Mouse (Mus musculus): Measurements from ENCODE around the gene Cep350.

- TF ChIP-seq POLR2A (IDR thresholded peaks at IDR 0.05; ENCODE audit: insufficient read length, low read depth) (no peak), TCF12 (IDR thresholded peaks at IDR 0.05; ENCODE audit: insufficient read depth, poor library complexity, severe bottlenecking) (no peak), E2F4 (IDR thresholded peaks at IDR 0.05; ENCODE audit: insufficient read depth) (no peak), TCF3 (IDR thresholded peaks at IDR 0.05; ENCODE audit: insufficient read length, low read depth) (no peak), POLR2AphosphoS2 (IDR thresholded peaks at IDR 0.05; ENCODE audit: insufficient read length, low read depth) (no peak), SRF (IDR thresholded peaks at IDR 0.05; ENCODE audit: control insufficient read depth, insufficient read length, low read depth) (no peak), USF1 (IDR thresholded peaks at IDR 0.05; ENCODE audit: low read depth) (no peak), MAX (IDR thresholded peaks at IDR 0.05; ENCODE audit: low read depth) (no peak)
Observed at GRCm38 (mm10) chr1:155973719-155974379, 794 bp upstream of the Cep350 start.

Data from myocyte (in vitro differentiated cells).